Mouse (Mus musculus): ENCODE results near the gene Nuak1. TPM values are rescaled to one million over a fixed set of nuclear protein-coding genes. Genes with fewer than 3 reads are reported as not detected.

The Nuak1 gene
- total RNA-seq, 2 experiments from 2014 or later = 54.7 to 55.6 TPM

GRCm38 (mm10) chr10:84335441-84335840, 105.0 kb downstream of the Nuak1 start:
- DNase-seq = no peak

GRCm38 (mm10) chr10:84329822-84330221, 110.6 kb downstream of the Nuak1 start:
- DNase-seq = no peak

- DNase-seq = no peak
Measured at GRCm38 (mm10) chr10:84329336-84329735, 111.1 kb downstream of the Nuak1 start.

- no peak for DNase-seq
Measured at GRCm38 (mm10) chr10:84324018-84324417, 116.4 kb downstream of the Nuak1 start.

Other genes starting within 250 kb of the Nuak1 start
- 10 to 100 TPM; 21.6 to 22.5 TPM for gene Ckap4, start 93.5 kb upstream of the Nuak1 start, total RNA-seq (2021)
- gene Tcp11l2, start 136.0 kb upstream of the Nuak1 start, total RNA-seq (2021) = 10 to 100 TPM; 28.4 to 31.1 TPM
- gene Polr3b, start 181.7 kb upstream of the Nuak1 start, total RNA-seq (2021) = 10 to 100 TPM; 14.2 to 16.0 TPM